Mouse (Mus musculus): ENCODE measurements around the gene Olfr123.

Gene Olfr123

GRCm38 (mm10) chr17:37793229-37793628, at the start of gene Olfr123:
Gene Olfr123, plus strand, starts transcription at chr17:37793529.
- no peak for DNase-seq

GRCm38 (mm10) chr17:37768307-37768706, 25.0 kb upstream of the Olfr123 start, which contains the start of gene Olfr122:
Gene Olfr122, plus strand, starts transcription at chr17:37768607.
- no peak for DNase-seq

GRCm38 (mm10) chr17:37799588-37799987, 6.3 kb downstream of the Olfr123 start, which contains the start of gene Olfr124:
Gene Olfr124, plus strand, starts transcription at chr17:37799888.
- no peak for DNase-seq

- no peak for DNase-seq
Measured at GRCm38 (mm10) chr17:37832649-37833048, 39.3 kb downstream of the Olfr123 start, which contains the start of gene Olfr125. Gene Olfr125, plus strand, starts transcription at chr17:37832949.

- DNase-seq = no peak
Measured at GRCm38 (mm10) chr17:37847183-37847582, 53.9 kb downstream of the Olfr123 start, which contains the start of gene Olfr126. Gene Olfr126, plus strand, starts transcription at chr17:37847483.

Measured in kidney, postnatal 36 days (tissue).